Mouse (Mus musculus): ENCODE measurements around the gene Col6a5. TPM values are rescaled to one million over a fixed set of nuclear protein-coding genes. Genes with fewer than 3 reads are reported as not detected.

Gene Col6a5
- total and polyA plus RNA-seq, 2 experiments from 2014 or later = 0.40 to 1.3 TPM

- Histone ChIP-seq H3K27ac (ENCODE audit: low read depth, low read length) (no peak overlapping the region), H3K4me2 (ENCODE audit: low read depth) (no peak overlapping the region), H3K27me3 (ENCODE audit: insufficient read depth, low read length) (no peaks in the 10 kb centered on the region), H3K36me3 (ENCODE audit: insufficient read depth) (no peaks in the 10 kb centered on the region), H3K4me3 (ENCODE audit: low read depth, low read length) (no peak overlapping the region), H3K9me3 (ENCODE audit: low read length) (no peaks in the 10 kb centered on the region), H3K9ac (no peak overlapping the region), H3K4me1 (ENCODE audit: insufficient read depth) (no peaks in the 10 kb centered on the region)
- DNase-seq = no peak
- ATAC-seq = no peak
- TF ChIP-seq CTCF (IDR thresholded peaks at IDR 0.05; ENCODE audit: low read depth) = no peak
- WGBS = 81% methylated on average over 17 of the region's 17 CpGs
Observed at GRCm38 (mm10) chr9:105808920-105809505, 151.4 kb downstream of the Col6a5 start.

Other genes with a start within 250 kb of the Col6a5 start
- gene Col6a6, start 132.5 kb downstream of the Col6a5 start, total RNA-seq (2014; rRNA removed) = 0.23 and 0.33 TPM in 2 replicates
- gene Col6a6, start 132.5 kb downstream of the Col6a5 start, polyA plus RNA-seq (2015; fragmentation: Nextera tagmentation; extraction: Ambion mirVana) = 0.03 and 0.11 TPM in 2 replicates
- 0.81 and 2.0 TPM in 2 replicates for gene Col6a4, start 136.1 kb upstream of the Col6a5 start, total RNA-seq (2014; rRNA removed)
- 0.92 and 1.1 TPM in 2 replicates for gene Col6a4, start 136.1 kb upstream of the Col6a5 start, polyA plus RNA-seq (2015; fragmentation: Nextera tagmentation; extraction: Ambion mirVana)
- gene Glyctk, start 197.5 kb upstream of the Col6a5 start, total RNA-seq (2014; rRNA removed) = 2.0 and 3.0 TPM in 2 replicates
- gene Glyctk, start 197.5 kb upstream of the Col6a5 start, polyA plus RNA-seq (2015; fragmentation: Nextera tagmentation; extraction: Ambion mirVana) = 1.1 TPM in 2 replicates
- gene Wdr82, start 210.3 kb upstream of the Col6a5 start, total RNA-seq (2014; rRNA removed) = 216 and 261 TPM in 2 replicates
- 31.5 and 32.5 TPM in 2 replicates for gene Wdr82, start 210.3 kb upstream of the Col6a5 start, polyA plus RNA-seq (2015; fragmentation: Nextera tagmentation; extraction: Ambion mirVana)
- gene Ppm1m, start 239.1 kb upstream of the Col6a5 start, total RNA-seq (2014; rRNA removed) = 16.5 and 20.6 TPM in 2 replicates
- gene Ppm1m, start 239.1 kb upstream of the Col6a5 start, polyA plus RNA-seq (2015; fragmentation: Nextera tagmentation; extraction: Ambion mirVana) = 13.7 and 17.7 TPM in 2 replicates
- 63.1 and 74.6 TPM in 2 replicates for gene Twf2, start 242.5 kb upstream of the Col6a5 start, total RNA-seq (2014; rRNA removed)
- 50.9 and 55.6 TPM in 2 replicates for gene Twf2, start 242.5 kb upstream of the Col6a5 start, polyA plus RNA-seq (2015; fragmentation: Nextera tagmentation; extraction: Ambion mirVana)

Measured in forebrain, postnatal 0 days (tissue).